Mouse (Mus musculus) forebrain, embryonic 16.5 days (tissue): ENCODE measurements around the gene Hist1h2ai. TPM values are rescaled to one million over a fixed set of nuclear protein-coding genes. Genes with fewer than 3 reads are reported as not detected.
A peak's percentile ranks its signal among the peaks of the same experiment; 100 is the strongest.
"Not testable (repeated sequence)": the region's sequence is repeated elsewhere in the genome, so short reads cannot be mapped to it uniquely, and the experiment has no call there.

Experiments
- ATAC-seq: fragments of 200-750 bp; cut with Nextera tagmentation; 2 replicates; pipeline ENCODE4 v1.8.0; 2017; ENCODE audit warnings: mild to moderate bottlenecking, moderate library complexity
- H3K27ac ChIP-seq: fragments of 300-500 bp; sonication (generic); 2 replicates; pipeline ENCODE4 v1.5.1; 2014; ENCODE audit warnings: low read length, control low read depth
- H3K27me3 ChIP-seq: fragments of 300-500 bp; sonication (generic); replicated peaks from 2 replicates; pipeline ENCODE4 v1.6.1; 2014; ENCODE audit warnings: low read length; ENCODE audit not compliant: control insufficient read depth, insufficient read depth
- H3K36me3 ChIP-seq: fragments of 300-500 bp; sonication (generic); 2 replicates; pipeline ENCODE4 v1.6.1; 2014; ENCODE audit not compliant: control insufficient read depth, insufficient read depth
- H3K4me1 ChIP-seq: fragments of 300-500 bp; sonication (generic); replicated peaks from 2 replicates; pipeline ENCODE4 v1.6.1; 2014; ENCODE audit warnings: low read length; ENCODE audit not compliant: control insufficient read depth, insufficient read depth
- H3K4me2 ChIP-seq: fragments of 300-500 bp; sonication (generic); 2 replicates; pipeline ENCODE4 v1.6.1; 2014; ENCODE audit warnings: mild to moderate bottlenecking, low read length, control low read depth
- H3K4me3 ChIP-seq: fragments of 300-500 bp; sonication (generic); replicated peaks from 2 replicates; pipeline ENCODE4 v1.5.1; 2014; ENCODE audit warnings: mild to moderate bottlenecking, low read length, control low read depth
- H3K9ac ChIP-seq: fragments of 300-500 bp; sonication (generic); replicated peaks from 2 replicates; pipeline ENCODE4 v1.6.1; 2014; ENCODE audit warnings: low read depth, low read length, control low read depth
- H3K9me3 ChIP-seq: fragments of 300-500 bp; sonication (generic); 2 replicates; pipeline ENCODE4 v1.6.1; 2016; ENCODE audit warnings: low read length; ENCODE audit not compliant: control insufficient read depth
- WGBS: fragments of 180-500 bp; shearing (Covaris S2); extraction: QIAGEN DNeasy Blood & Tissue Kit; methylation state at CpG from one replicate; pipeline ENCODE4 v1.1.7; 2014; 5-methylcytosine and 5-hydroxymethylcytosine counted together
- polyA plus RNA-seq: library from polyadenylated mRNA; unstranded; fragments of >200 nt; fragmentation: Nextera tagmentation; extraction: Ambion mirVana; gene quantifications from 2 replicates; pipeline ENCODE4 v1.2.1, GENCODE M21; 2015

Gene Hist1h2ai
- polyA plus RNA-seq, 1 experiment from 2014 or later, result 12.5 TPM

DNA sequence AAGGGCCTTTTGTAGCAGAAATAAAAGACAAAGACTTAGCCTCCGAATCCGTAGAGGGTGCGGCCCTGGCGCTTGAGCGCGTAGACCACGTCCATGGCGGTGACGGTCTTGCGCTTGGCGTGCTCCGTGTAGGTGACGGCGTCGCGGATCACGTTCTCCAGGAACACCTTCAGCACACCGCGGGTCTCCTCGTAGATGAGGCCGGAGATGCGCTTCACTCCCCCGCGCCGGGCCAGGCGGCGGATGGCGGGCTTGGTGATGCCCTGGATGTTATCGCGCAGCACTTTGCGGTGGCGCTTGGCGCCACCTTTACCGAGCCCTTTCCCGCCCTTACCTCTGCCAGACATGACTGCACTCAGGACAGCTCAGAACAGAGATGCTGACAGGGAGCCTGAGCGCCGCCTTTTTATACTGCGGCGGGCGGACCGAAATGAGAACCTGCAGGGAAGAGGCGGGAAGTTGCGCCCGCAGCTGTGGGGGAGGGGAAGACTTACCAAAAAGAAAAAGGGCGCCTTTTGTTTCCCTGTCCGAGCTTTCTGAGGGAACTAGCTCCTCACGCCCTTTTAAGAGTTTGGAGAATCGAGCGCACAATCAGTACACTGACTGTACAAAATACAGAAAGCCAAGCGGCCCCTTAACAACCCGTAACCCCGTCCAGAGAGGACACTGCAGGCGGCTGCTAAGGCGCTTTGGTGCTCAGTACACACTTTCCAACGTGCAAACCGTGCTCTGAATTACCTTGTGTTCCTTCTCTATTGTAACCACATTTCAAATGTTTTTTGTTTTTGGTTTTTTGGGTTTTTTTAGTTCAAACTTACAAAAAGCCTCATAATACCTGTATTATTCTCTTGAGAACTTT lies 34.2 kb downstream of the Hist1h2ai start, which contains the start of gene Hist1h4k:
TSS of gene Hist1h4k (minus strand) at position 347 of the 859 bp plus-strand sequence.
- under 1% methylated on average over 44 of the region's 56 CpGs for WGBS

GRCm38 (mm10) chr13:21751417-21751816 lies 35.2 kb downstream of the Hist1h2ai start:
- Histone ChIP-seq H3K9ac (no peak overlapping the region), H3K4me2 (no peak overlapping the region), H3K9me3 (no peaks in the 10 kb centered on the region), H3K4me1 (peaks cover 21% of the 10 kb centered on the region), H3K4me3 (no peak overlapping the region), H3K27ac (no peak overlapping the region), H3K36me3 (no peaks in the 10 kb centered on the region), H3K27me3 (no peaks in the 10 kb centered on the region)
- no peak for ATAC-seq

More for the DNA sequence above, 34.2 kb downstream of the Hist1h2ai start, which contains the start of gene Hist1h4k:
- ATAC-seq, result peak; percentile 85
- peak within 1 kb of the TSS; percentile 70 for H3K4me3 ChIP-seq
- peak within 1 kb of the TSS; percentile 82 for H3K4me2 ChIP-seq
- H3K4me1 ChIP-seq, result peaks cover 21% of the 10 kb centered on the region
- H3K27me3 ChIP-seq, H3K9me3 ChIP-seq, H3K36me3 ChIP-seq: not testable (repeated sequence)
- H3K9ac ChIP-seq, result peak within 1 kb of the TSS; percentile 63
- H3K27ac ChIP-seq, result peak within 1 kb of the TSS; percentile 92

DNA sequence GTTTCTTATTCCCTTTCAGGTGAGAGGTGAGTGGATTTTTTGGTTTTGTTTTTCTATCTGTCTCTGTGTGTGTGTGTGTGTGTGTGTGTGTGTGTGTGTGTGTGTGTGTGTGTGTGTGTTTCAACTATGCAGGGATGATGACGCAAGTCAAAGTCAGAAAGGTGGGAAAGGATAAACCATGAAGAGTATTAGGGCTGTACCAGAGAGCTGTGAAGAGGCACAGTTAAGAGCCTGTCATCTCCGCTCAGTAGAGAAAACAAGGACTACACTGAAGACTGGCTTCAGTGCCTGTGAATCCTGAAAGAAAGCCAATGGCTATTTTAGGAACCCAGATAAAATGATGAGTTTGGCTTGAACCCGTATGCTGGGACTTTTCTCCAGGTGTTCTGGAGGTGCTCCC lies 35.6 kb downstream of the Hist1h2ai start:
- 72% methylated on average over 3 of the region's 3 CpGs for WGBS
- H3K27ac ChIP-seq, result no peak overlapping the region
- ATAC-seq, result no peak

DNA sequence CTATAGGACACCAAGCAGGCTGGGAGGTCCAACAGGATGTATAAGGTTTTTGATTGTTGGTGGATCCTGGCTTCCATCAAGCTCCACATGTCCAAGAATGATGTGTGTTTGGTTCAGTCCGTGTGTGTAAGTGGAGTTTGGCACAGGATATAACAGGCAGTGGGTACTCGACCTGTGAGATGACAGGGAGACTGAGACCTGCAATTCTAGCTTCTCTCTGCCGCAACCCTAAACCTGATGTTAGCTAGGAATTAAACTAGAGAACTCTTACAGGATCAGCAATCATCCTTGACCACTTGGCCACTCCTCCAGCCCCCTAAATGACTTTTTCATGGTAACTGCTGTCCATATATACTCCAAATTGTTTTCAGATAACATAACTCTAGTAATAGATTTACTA lies 36.1 kb downstream of the Hist1h2ai start:
- 42% methylated on average over 3 of the region's 3 CpGs for WGBS
- Histone ChIP-seq H3K4me2 (peak overlapping the region; percentile 25; the same call in 1 of the 2 replicates), H3K4me3 (no peak overlapping the region), H3K36me3 (no peaks in the 10 kb centered on the region), H3K9ac (no peak overlapping the region; the same call in 1 of the 2 replicates), H3K4me1 (peaks cover 19% of the 10 kb centered on the region), H3K9me3 (no peaks in the 10 kb centered on the region), H3K27ac (peak overlapping the region; percentile 37; the same call in 1 of the 2 replicates), H3K27me3 (no peaks in the 10 kb centered on the region)
- no peak for ATAC-seq

More for the DNA sequence above, 35.6 kb downstream of the Hist1h2ai start:
- Histone ChIP-seq H3K4me1 (peaks cover 21% of the 10 kb centered on the region), H3K9me3 (no peaks in the 10 kb centered on the region), H3K4me2 (no peak overlapping the region), H3K9ac (no peak overlapping the region), H3K36me3 (no peaks in the 10 kb centered on the region), H3K27me3 (no peaks in the 10 kb centered on the region), H3K4me3 (no peak overlapping the region)

GRCm38 (mm10) chr13:21753051-21753523 lies 36.9 kb downstream of the Hist1h2ai start:
- 1% methylated on average over 10 of the region's 10 CpGs for WGBS
- Histone ChIP-seq H3K9ac (peak overlapping the region; percentile 64), H3K4me2 (peak overlapping the region; percentile 85), H3K27me3 (no peaks in the 10 kb centered on the region), H3K4me1 (peaks cover 16% of the 10 kb centered on the region), H3K4me3 (peak overlapping the region; percentile 51), H3K9me3 (no peaks in the 10 kb centered on the region), H3K27ac (peak overlapping the region; percentile 94), H3K36me3 (no peaks in the 10 kb centered on the region)
- ATAC-seq, result no peak

DNA sequence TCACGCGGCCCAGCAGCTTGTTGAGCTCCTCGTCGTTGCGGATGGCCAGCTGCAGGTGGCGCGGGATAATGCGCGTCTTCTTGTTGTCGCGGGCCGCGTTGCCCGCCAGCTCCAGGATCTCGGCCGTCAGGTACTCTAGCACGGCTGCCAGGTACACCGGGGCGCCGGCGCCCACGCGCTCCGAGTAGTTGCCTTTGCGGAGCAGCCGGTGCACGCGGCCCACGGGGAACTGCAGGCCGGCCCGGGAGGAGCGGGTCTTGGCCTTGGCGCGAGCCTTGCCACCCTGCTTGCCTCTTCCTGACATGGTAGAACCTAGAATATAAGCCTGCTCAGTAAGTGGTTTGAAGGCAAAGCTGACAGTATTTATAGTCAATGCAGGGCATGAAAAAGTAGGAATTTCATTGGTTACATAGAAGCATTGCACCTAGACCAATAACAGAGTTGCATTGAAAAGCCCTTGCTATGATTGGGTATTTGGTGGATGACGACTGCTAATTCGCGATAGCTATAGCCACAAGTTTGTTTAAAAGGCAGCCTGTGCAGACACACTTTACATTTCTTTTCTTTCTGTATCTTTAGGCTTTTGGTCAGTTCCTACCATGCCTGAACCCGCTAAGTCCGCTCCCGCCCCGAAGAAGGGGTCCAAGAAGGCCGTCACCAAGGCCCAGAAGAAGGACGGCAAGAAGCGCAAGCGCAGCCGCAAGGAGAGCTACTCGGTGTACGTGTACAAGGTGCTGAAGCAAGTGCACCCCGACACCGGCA lies 37.5 kb downstream of the Hist1h2ai start, which contains the start of the genes Hist1h2ak and Hist1h2bn:
TSS of gene Hist1h2ak (minus strand) at position 304 of the 762 bp plus-strand sequence.
TSS of gene Hist1h2bn (plus strand) at position 600 of the 762 bp plus-strand sequence.
- Histone ChIP-seq H3K4me1 (peaks cover 13% of the 10 kb centered on the region), H3K9ac (peak within 1 kb of the TSS; percentile 64), H3K4me2 (peak within 1 kb of the TSS; percentile 85), H3K4me3 (peak within 1 kb of the TSS; percentile 51), H3K27ac (peak within 1 kb of the TSS; percentile 94)
- peak; percentile 95 for ATAC-seq
- under 1% methylated on average over 32 of the region's 50 CpGs for WGBS
- not testable (repeated sequence) for H3K27me3 ChIP-seq, H3K36me3 ChIP-seq, H3K9me3 ChIP-seq

- not testable (repeated sequence) for ATAC-seq, H3K36me3 ChIP-seq, H3K9me3 ChIP-seq, H3K27me3 ChIP-seq
- Histone ChIP-seq H3K4me1 (peaks cover 11% of the 10 kb centered on the region), H3K9ac (0 out of 2 replicates have a peak overlapping the region, but pooled peaks have one; percentile 29), H3K4me2 (peak overlapping the region; percentile 66), H3K27ac (peak overlapping the region; percentile 86), H3K4me3 (peak overlapping the region; percentile 51)
- WGBS, result 0% methylated on average over 8 of the region's 26 CpGs
These were observed 38.2 kb downstream of the Hist1h2ai start for GRCm38 (mm10) chr13:21754294-21755001.

GRCm38 (mm10) chr13:21755707-21756106 lies 39.5 kb downstream of the Hist1h2ai start:
- no peak for ATAC-seq
- no peak overlapping the region for H3K4me2 ChIP-seq
- H3K27ac ChIP-seq, result no peak overlapping the region
- H3K4me1 ChIP-seq, result peaks cover 11% of the 10 kb centered on the region
- 61% methylated on average over 1 of the region's 1 CpGs for WGBS
- no peak overlapping the region for H3K4me3 ChIP-seq
- no peak overlapping the region for H3K9ac ChIP-seq
- no peaks in the 10 kb centered on the region for H3K36me3 ChIP-seq
- no peaks in the 10 kb centered on the region for H3K27me3 ChIP-seq
- H3K9me3 ChIP-seq, result no peaks in the 10 kb centered on the region
